Mouse (Mus musculus): ENCODE results near the gene Lif. TPM values are rescaled to one million over a fixed set of nuclear protein-coding genes. Genes with fewer than 3 reads are reported as not detected.
A peak's percentile ranks its signal among the peaks of the same experiment; 100 is the strongest.

The Lif gene
- total RNA-seq, 2 experiments from 2014 or later: 1.3 to 2.1 TPM

GRCm38 (mm10) chr11:4229841-4230240 is 27.5 kb upstream of the Lif start:
- DNase-seq (ENCODE audit: low spot score in 2 of 2): no peak

GRCm38 (mm10) chr11:4231435-4231834 is 25.9 kb upstream of the Lif start:
- no peak for DNase-seq (ENCODE audit: low spot score in 2 of 2)

- DNase-seq (ENCODE audit: low spot score in 2 of 2): no peak
Measured at GRCm38 (mm10) chr11:4232644-4233043, 24.7 kb upstream of the Lif start.

GRCm38 (mm10) chr11:4235052-4235655 is 22.2 kb upstream of the Lif start:
- DNase-seq (ENCODE audit: low spot score in 2 of 2): no peak

- DNase-seq (ENCODE audit: low spot score in 2 of 2): no peak
Measured at GRCm38 (mm10) chr11:4235665-4236545, 21.5 kb upstream of the Lif start, which contains the start of gene Osm. Gene Osm, plus strand, starts transcription at chr11:4236420.

GRCm38 (mm10) chr11:4236546-4237067 is 20.8 kb upstream of the Lif start:
- no peak for DNase-seq (ENCODE audit: low spot score in 2 of 2)

- DNase-seq (ENCODE audit: low spot score in 2 of 2): no peak
Measured at GRCm38 (mm10) chr11:4237389-4237912, 19.9 kb upstream of the Lif start.

- DNase-seq (ENCODE audit: low spot score in 2 of 2): no peak
Measured at GRCm38 (mm10) chr11:4238167-4238566, 19.2 kb upstream of the Lif start.

- no peak for DNase-seq (ENCODE audit: low spot score in 2 of 2)
Measured at GRCm38 (mm10) chr11:4239691-4240090, 17.7 kb upstream of the Lif start.

GRCm38 (mm10) chr11:4240151-4240550 is 17.2 kb upstream of the Lif start:
- no peak for DNase-seq (ENCODE audit: low spot score in 2 of 2)

- DNase-seq (ENCODE audit: low spot score in 2 of 2): no peak
Measured at GRCm38 (mm10) chr11:4241180-4241579, 16.2 kb upstream of the Lif start.

GRCm38 (mm10) chr11:4246126-4246525 is 11.2 kb upstream of the Lif start:
- no peak for DNase-seq (ENCODE audit: low spot score in 2 of 2)

- no peak for DNase-seq (ENCODE audit: low spot score in 2 of 2)
Measured at GRCm38 (mm10) chr11:4246623-4247022, 10.7 kb upstream of the Lif start.

GRCm38 (mm10) chr11:4247201-4247959 is 10.0 kb upstream of the Lif start:
- DNase-seq (ENCODE audit: low spot score in 2 of 2): no peak

- no peak for DNase-seq (ENCODE audit: low spot score in 2 of 2)
Measured at GRCm38 (mm10) chr11:4249151-4249550, 8.2 kb upstream of the Lif start.

- DNase-seq (ENCODE audit: low spot score in 2 of 2): no peak
Measured at GRCm38 (mm10) chr11:4250290-4250689, 7.1 kb upstream of the Lif start.

- DNase-seq (ENCODE audit: low spot score in 2 of 2): no peak
Measured at GRCm38 (mm10) chr11:4251376-4251775, 6.0 kb upstream of the Lif start.

GRCm38 (mm10) chr11:4252886-4253285 is 4.5 kb upstream of the Lif start:
- no peak for DNase-seq (ENCODE audit: low spot score in 2 of 2)

- DNase-seq (ENCODE audit: low spot score in 2 of 2): no peak
Measured at GRCm38 (mm10) chr11:4257756-4258155, 399 bp downstream of the Lif start.

GRCm38 (mm10) chr11:4258657-4259082 is 1.3 kb downstream of the Lif start:
- DNase-seq (ENCODE audit: low spot score in 2 of 2): peak; percentile 76 to 84
